Mouse (Mus musculus): ENCODE measurements around the gene Nr1h2. TPM values are rescaled to one million over a fixed set of nuclear protein-coding genes. Genes with fewer than 3 reads are reported as not detected.

The Nr1h2 gene
- total RNA-seq, 2 experiments from 2014 or later, result 58.3 to 67.3 TPM

- no peak for DNase-seq (ENCODE audit: low spot score in 2 of 2)
These were observed 23.2 kb downstream of the Nr1h2 start for GRCm38 (mm10) chr7:44530507-44530906.

GRCm38 (mm10) chr7:44529518-44529917 is 24.2 kb downstream of the Nr1h2 start:
- DNase-seq (ENCODE audit: low spot score in 2 of 2), result no peak

- DNase-seq (ENCODE audit: low spot score in 2 of 2), result peak; percentile 82 to 83
These were observed 26.0 kb downstream of the Nr1h2 start for GRCm38 (mm10) chr7:44527483-44528398.

GRCm38 (mm10) chr7:44526414-44527154 is 27.2 kb downstream of the Nr1h2 start:
- DNase-seq (ENCODE audit: low spot score in 2 of 2), result no peak

GRCm38 (mm10) chr7:44525126-44525832 is 28.5 kb downstream of the Nr1h2 start:
- DNase-seq (ENCODE audit: low spot score in 2 of 2), result peak; percentile 44 to 67

- no peak for DNase-seq (ENCODE audit: low spot score in 2 of 2)
These were observed 29.2 kb downstream of the Nr1h2 start, which contains the start of gene Mybpc2 for GRCm38 (mm10) chr7:44524502-44524901. Gene Mybpc2 (minus strand): TSS chr7:44524656.

GRCm38 (mm10) chr7:44523056-44523455 is 30.7 kb downstream of the Nr1h2 start:
- DNase-seq (ENCODE audit: low spot score in 2 of 2), result no peak

GRCm38 (mm10) chr7:44521710-44522109 is 32.0 kb downstream of the Nr1h2 start:
- DNase-seq (ENCODE audit: low spot score in 2 of 2), result peak; percentile 65 to 77

GRCm38 (mm10) chr7:44520990-44521389 is 32.8 kb downstream of the Nr1h2 start:
- DNase-seq (ENCODE audit: low spot score in 2 of 2), result no peak

- no peak for DNase-seq (ENCODE audit: low spot score in 2 of 2)
These were observed 34.4 kb downstream of the Nr1h2 start for GRCm38 (mm10) chr7:44519240-44519913.

- no peak for DNase-seq (ENCODE audit: low spot score in 2 of 2)
These were observed 46.3 kb downstream of the Nr1h2 start for GRCm38 (mm10) chr7:44507491-44507890.

GRCm38 (mm10) chr7:44501563-44502115 is 52.1 kb downstream of the Nr1h2 start:
- DNase-seq (ENCODE audit: low spot score in 2 of 2), result peak; percentile 83 to 85

- DNase-seq (ENCODE audit: low spot score in 2 of 2), result no peak
These were observed 53.7 kb downstream of the Nr1h2 start for GRCm38 (mm10) chr7:44500046-44500445.

Small RNA genes within 50 kb of the gene (microRNA-seq; reads per million reads assigned to microRNA genes)
- 0.39 to 0.45 reads per million in 2 experiments for gene Mir7053

Other genes starting within 250 kb of the Nr1h2 start
- gene Clec11a, start 247.0 kb downstream of the Nr1h2 start, total RNA-seq (2021), result 1 to 10 TPM; 1.9 TPM
- gene Shank1, start 243.7 kb downstream of the Nr1h2 start, total RNA-seq (2021), result 100 to 1,000 TPM; 439 to 476 TPM
- gene Syt3, start 169.8 kb downstream of the Nr1h2 start, total RNA-seq (2021), result 10 to 100 TPM; 84.0 to 90.2 TPM
- gene 1700008O03Rik, start 168.1 kb downstream of the Nr1h2 start, total RNA-seq (2021), result 1 to 10 TPM; 4.3 to 5.0 TPM
- 100 to 1,000 TPM; 338 to 365 TPM for gene Lrrc4b, start 124.9 kb downstream of the Nr1h2 start, total RNA-seq (2021)
- 10 to 100 TPM; 13.0 to 16.5 TPM for gene Aspdh, start 88.6 kb downstream of the Nr1h2 start, total RNA-seq (2021)
- gene Josd2, start 86.0 kb downstream of the Nr1h2 start, total RNA-seq (2021), result 10 to 100 TPM; 38.7 to 41.1 TPM
- gene Emc10, start 57.4 kb downstream of the Nr1h2 start, total RNA-seq (2021), result 100 to 1,000 TPM; 157 to 169 TPM
- 10 to 100 TPM; 27.6 to 33.3 TPM for gene Fam71e1, start 57.4 kb downstream of the Nr1h2 start, total RNA-seq (2021)
- gene Mybpc2, start 29.3 kb downstream of the Nr1h2 start, total RNA-seq (2021), result under 1 TPM; 0.11 to 0.18 TPM
- under 1 TPM in 1 of 2 experiments, not detected in 1; 0.11 TPM for gene Spib, start 21.9 kb downstream of the Nr1h2 start, total RNA-seq (2021)
- 10 to 100 TPM; 10.3 to 13.6 TPM for gene Pold1, start 5.1 kb downstream of the Nr1h2 start, total RNA-seq (2021)
- under 1 TPM in 1 of 2 experiments, not detected in 1; 0.98 TPM for gene Napsa, start 18.4 kb upstream of the Nr1h2 start, total RNA-seq (2021)
- 100 to 1,000 TPM in 1 of 2 experiments, 10 to 100 TPM in 1; 93.0 to 106 TPM for gene Kcnc3, start 36.7 kb upstream of the Nr1h2 start, total RNA-seq (2021)
- 10 to 100 TPM; 17.6 to 17.9 TPM for gene Myh14, start 116.9 kb upstream of the Nr1h2 start, total RNA-seq (2021)
- not detected for gene Izumo2, start 154.8 kb upstream of the Nr1h2 start, total RNA-seq (2021)
- gene Vrk3, start 194.5 kb upstream of the Nr1h2 start, total RNA-seq (2021), result 10 to 100 TPM; 27.7 to 31.5 TPM
- gene Zfp473, start 197.1 kb upstream of the Nr1h2 start, total RNA-seq (2021), result under 1 TPM; 0.16 to 0.53 TPM